Mouse (Mus musculus) adrenal gland, postnatal 14 days (tissue): ENCODE measurements around the gene Slc51a. TPM values are rescaled to one million over a fixed set of nuclear protein-coding genes. Genes with fewer than 3 reads are reported as not detected.
"Not testable (repeated sequence)": the region's sequence is repeated elsewhere in the genome, so short reads cannot be mapped to it uniquely, and the experiment has no call there.

Experiments
- DNase-seq: peaks from one replicate; pipeline ENCODE4 v3.0.0; 2021; ENCODE audit warnings: mixed read lengths
- total RNA-seq: library from RNA; stranded (reverse); gene quantifications from 2 replicates; pipeline ENCODE4 v1.2.3, GENCODE M21; 2021

Gene Slc51a
- total RNA-seq, 1 experiment from 2014 or later: not detected

- peak; percentile 58 for DNase-seq
Observed at GRCm38 (mm10) chr16:32509066-32509942, 21.6 kb upstream of the Slc51a start.

GRCm38 (mm10) chr16:32508506-32509065 lies 20.9 kb upstream of the Slc51a start:
- DNase-seq: no peak

- DNase-seq: no peak
Observed at GRCm38 (mm10) chr16:32508035-32508434, 20.4 kb upstream of the Slc51a start.

DNA sequence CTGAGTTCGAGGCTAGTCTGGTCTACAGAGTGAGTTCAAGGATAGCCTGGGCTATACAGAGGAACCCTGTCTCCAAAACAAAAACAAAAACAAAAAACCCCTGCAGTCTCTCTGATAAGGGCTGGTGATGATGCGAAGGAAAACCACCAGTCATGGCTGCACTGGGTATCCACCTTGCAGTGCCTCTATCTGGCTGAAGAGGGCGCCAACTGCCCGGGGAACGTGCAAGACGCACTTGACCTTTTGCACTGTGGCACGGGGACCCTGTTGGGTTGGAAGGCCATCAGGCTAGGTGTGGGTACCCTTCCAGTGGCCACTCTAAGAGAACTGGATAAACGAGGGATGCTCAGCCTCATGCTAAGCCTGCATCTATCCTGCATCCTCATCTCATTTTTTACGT lies 19.7 kb upstream of the Slc51a start:
- peak; percentile 80 for DNase-seq

DNA sequence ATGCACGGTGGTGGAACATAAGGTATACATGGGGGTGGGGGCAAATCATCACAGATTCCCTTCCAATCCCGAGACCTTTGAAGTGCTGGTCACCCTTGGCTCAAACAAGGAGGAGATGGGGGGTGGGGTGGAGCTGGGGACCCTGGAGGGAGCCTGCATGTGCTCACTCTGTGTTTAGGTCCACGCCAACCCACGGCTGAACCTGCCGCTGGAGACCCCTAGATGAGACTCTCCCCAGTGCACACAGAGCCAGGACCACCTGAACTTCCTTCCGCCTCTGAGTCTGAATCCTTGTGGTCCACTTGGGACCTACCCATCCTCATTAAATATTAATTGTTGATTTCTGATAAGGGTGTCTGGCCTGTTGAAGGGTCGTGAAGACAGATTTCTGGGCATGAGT lies 19.2 kb upstream of the Slc51a start:
- no peak for DNase-seq

- peak; percentile 41 for DNase-seq
Observed at GRCm38 (mm10) chr16:32506298-32506697, 18.6 kb upstream of the Slc51a start.

GRCm38 (mm10) chr16:32503633-32504032 lies 16.0 kb upstream of the Slc51a start:
- DNase-seq: no peak

GRCm38 (mm10) chr16:32502621-32503335 lies 15.1 kb upstream of the Slc51a start:
- DNase-seq: no peak

- DNase-seq: no peak
Observed at GRCm38 (mm10) chr16:32501459-32501858, 13.8 kb upstream of the Slc51a start.

GRCm38 (mm10) chr16:32499430-32500037 lies 11.9 kb upstream of the Slc51a start:
- peak; percentile 92 for DNase-seq

DNA sequence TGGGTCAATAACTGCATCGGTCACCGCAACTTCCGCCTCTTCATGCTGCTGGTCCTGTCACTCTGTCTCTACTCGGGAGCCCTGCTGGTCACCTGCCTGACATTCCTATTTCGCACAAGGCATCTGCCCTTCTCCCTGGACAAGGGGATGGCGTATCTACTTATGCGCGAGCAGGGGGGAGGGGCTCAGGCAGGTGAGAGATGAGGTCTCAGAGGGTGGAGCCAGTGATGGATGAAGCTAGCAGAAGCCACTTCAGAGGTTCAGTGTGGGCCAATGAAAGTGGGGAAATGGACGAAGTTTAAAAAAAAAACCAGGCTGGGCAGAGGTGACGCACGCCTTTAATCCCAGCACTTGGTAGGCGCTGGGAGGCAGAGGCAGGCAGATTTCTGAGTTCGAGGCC lies 11.3 kb upstream of the Slc51a start:
- no peak for DNase-seq

DNA sequence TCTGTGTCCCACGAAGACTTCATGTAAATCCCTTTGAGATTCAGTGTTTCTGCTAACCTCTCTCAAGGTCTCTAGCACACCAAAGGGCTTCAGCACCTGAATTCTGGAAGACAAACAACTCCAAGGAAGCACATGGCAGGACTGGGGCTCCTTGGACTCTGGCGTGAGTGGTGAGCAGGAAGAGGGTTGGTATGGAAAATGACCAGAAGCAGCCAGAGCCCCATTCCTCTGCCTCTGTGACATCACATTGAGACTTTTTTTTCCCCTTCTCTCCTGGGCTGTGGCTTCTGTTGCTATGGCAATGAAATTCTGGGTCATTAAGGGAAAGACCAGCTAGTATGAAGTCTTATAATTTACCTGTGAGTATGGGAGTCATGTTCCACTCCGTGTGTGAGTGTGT lies 8.3 kb upstream of the Slc51a start, which contains the start of gene Zdhhc19:
Gene Zdhhc19, plus strand, starts transcription at position 301 of the 400 bp plus-strand sequence.
- no peak for DNase-seq

DNA sequence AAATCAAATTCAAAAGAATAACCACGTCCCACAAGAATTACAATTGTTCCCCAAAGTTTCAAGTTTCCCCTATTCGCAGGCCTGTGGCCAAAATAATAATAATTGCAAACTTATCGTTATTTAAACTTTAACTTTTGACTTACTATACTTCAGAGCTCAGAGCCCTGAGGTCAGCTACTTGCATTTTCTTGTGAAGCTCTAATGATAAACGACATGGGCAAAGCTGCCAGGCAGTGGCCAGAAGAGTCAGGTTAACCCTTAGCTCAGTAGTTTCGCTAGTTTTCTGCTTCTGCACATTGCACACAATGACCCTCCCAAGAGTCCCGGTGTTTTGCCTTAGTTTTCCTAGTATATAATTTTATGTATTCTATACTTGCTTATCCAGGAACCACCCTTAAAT lies 6.7 kb upstream of the Slc51a start:
- not testable (repeated sequence) for DNase-seq

DNA sequence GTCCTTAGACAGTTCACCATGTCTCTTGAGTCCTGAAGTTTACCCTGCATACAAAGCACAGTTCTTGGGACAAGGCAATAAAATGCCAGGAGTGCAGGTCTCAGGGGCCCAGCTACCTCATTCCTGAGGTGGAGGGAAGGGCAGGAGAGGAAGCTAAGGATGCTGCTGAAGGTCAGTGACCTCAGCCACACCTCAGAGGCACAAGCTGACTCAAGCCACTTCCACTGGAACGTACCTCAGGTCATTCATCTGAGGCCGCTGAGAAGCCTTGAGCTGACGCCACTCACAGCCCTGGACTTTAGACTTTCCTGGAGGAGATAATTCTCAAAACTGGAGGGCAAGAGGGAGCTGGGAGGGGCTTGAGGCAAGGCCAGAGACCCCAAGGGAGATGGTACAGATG lies 1.3 kb upstream of the Slc51a start:
- no peak for DNase-seq

DNA sequence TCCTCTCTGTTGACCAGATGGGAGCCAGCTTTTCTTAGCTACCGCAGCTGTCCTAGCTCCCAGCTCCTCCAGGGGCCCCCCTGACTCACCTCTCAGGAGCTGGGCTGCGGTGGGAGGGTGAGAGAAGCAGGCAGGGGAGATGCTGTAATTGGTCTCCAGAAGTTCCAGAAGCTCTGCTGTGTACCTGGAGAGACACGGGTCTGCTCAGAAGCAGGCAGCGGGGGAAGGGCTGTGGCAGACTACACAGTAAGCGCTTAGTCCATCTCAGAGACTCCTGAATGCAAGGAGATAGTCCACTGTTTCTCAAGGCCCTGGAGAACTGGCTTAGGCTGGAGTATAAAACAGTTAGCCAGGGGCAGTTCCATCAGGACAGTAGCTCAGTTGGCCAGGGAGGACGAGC lies 1.6 kb downstream of the Slc51a start:
- DNase-seq: no peak

DNA sequence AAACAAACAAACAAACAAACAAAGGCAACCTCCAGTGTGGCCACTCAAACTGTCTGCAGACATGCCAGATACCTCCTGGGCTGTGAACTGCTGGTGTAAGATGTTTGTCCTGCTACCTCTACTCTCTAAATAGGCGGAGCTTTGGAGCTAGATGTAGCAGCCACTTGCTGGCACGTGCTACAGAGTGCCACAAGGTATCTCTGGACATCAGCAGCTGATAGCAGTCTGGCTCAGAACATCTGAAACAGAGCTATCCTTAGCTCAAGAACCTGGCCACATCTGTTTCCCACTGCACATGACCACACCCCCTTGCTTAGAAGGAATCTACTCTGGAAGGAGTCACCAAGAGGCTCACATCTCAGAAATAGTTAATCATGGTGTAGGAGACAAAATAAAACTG lies 2.5 kb downstream of the Slc51a start:
- no peak for DNase-seq

GRCm38 (mm10) chr16:32484431-32484871 lies 3.2 kb downstream of the Slc51a start:
- no peak for DNase-seq

DNA sequence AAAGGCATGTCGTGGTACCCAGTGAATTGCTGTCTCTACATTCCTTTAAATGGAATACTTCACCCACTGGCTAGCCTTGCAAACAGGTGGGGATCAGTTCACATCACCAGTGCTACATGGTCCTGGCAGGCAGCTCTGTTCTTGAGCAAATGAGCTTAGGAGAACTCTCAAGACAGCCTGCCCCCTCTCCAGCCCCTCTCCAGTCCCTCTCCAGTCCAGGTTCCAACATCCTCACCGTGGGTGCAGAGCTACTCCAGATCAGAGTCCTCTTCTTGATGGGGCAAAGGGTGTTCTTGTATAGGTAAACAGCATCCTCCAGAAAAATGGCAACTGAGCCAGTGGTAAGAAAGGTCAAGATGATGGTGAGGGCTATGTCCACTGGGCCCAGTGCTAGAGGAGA lies 8.3 kb downstream of the Slc51a start:
- DNase-seq: no peak

- no peak for DNase-seq
Observed at GRCm38 (mm10) chr16:32477315-32477714, 10.4 kb downstream of the Slc51a start.

DNA sequence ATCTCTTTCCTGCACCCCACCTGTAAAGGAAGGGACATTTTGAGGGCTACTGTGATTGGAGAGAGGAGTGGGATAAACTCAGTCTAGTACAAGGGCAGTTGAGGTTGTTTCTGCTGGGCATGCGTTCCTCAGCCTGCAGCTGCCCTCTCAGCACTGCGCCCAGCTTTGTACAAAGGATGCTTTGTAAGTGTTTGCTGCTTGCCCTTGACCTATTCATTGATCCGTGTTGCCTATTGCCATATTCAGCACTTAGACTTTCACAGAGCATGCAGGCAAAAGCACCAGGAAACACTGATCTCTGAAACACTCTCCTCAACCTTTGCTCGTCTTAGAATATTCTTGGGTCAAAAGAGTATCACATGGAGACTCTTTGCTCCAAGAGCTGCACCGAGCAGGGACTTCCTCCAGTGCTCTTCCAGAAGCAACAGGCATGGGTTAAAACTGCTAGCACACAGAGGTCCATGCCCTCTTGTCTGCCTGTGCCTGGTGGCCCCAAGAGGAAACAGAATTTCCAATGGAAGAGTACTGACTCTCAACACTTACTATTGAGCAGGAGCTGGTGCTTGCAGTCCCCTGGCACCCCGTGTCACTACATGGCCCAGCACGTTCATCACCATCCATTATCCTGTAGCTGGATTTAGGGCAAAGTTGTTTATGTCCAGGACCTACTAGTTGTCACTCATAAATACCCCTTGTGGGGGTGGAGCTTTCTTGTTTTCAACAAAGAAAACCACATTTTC lies 15.2 kb downstream of the Slc51a start:
- no peak for DNase-seq

DNA sequence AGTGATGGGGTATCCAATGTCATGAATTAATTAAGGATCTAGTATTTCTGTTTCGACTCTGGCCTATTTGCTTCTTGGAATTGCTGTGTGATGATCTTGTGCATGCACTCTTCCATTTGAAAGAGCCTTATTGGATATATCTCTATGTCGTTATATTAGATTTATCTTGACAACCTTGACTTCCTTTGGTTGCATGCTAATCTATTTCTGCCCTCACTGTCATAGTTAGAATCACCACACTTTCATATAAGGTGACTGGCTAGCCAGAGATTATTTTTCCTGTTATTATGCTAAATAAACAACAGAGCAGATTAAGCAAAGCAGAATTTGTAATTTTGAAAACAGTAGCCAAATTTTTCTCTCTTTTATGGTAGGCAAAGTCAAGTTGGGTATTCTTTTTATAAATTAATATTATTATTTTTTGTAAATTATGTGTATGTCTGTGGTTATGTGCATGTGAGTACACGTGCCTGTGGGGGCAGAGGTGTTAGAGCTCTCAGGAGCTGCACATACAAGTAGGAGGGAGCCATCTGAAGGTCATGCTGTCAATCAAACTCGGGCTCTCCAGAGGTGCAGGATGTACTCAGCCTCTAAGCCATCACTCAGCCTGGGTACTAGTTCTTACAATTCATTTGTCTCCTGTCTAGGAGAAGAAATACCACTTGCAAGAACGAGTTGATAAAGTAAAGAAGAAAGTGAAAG lies 18.1 kb downstream of the Slc51a start:
- no peak for DNase-seq
